ENCODE assay signal across 13 mouse cellular contexts in the genomic region with DNA sequence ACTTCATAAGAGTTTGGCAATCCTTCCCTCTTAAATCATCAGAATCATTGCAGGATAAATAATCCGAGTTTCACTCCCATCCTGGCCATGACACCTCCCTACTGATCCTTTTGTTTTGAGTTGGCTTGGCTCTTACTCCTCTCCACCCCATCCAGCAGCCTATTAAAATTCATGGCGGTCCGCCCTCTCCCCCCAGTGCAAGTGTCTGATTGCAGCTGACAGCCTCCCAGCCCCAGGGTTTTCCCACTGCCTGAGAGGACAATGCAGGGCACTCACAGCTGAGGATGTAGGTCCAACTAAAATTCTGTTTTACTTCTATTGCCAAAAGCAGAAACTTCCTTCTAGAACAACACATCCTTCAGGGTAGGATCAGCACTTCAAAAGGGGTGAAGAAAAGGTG.
DNase-seq lines count a peak whose midpoint lies in the region; ATAC-seq and TF ChIP-seq lines count a peak whose summit lies in the region.
"Had no signal": no experiment of that assay in that cellular context is flagged by ENCODE, and none has a peak within 500 bp of the region (broad histone marks: within the 10 kb centered on the region; RNA-seq: fewer than 3 reads in every experiment).

No protein-coding gene starts in this region.

- H3K9ac ChIP-seq in lung, embryonic 15.5 days, result no peak overlapping the region
- H3K9ac ChIP-seq in forebrain, embryonic 12.5 days, result no peak overlapping the region
- H3K9ac ChIP-seq in hindbrain, postnatal 0 days (replicated peaks; ENCODE audit: low read length), result no peak overlapping the region
- no peak overlapping the region for H3K9ac ChIP-seq in neural tube, embryonic 15.5 days (replicated peaks)
- H3K9ac ChIP-seq: embryonic facial prominence, embryonic 15.5 days had no signal

- peak; percentile 27; the same call in 1 of the 2 replicates for ATAC-seq in lung, embryonic 15.5 days (ENCODE audit: borderline replicate concordance, extremely low read depth, low FRiP score, low TSS enrichment)
- ATAC-seq in forebrain, embryonic 12.5 days (ENCODE audit: low FRiP score), result 0 out of 2 replicates have a peak, but pooled peaks have one; percentile 76
- peak; percentile 78 for ATAC-seq in hindbrain, postnatal 0 days
- ATAC-seq in neural tube, embryonic 15.5 days (ENCODE audit: low FRiP score), result 0 out of 2 replicates have a peak, but pooled peaks have one; percentile 44
- ATAC-seq: intestine, postnatal 0 days had no signal

- DNase-seq in lung, adult 2 months, result no peak
- peak; percentile 63 for DNase-seq in hindbrain, postnatal 0 days (ENCODE audit: low spot score)
- no peak for DNase-seq in thymus, postnatal 4 days
- DNase-seq in kidney, postnatal 10 days, result no peak
- DNase-seq in kidney, adult 11 months, result no peak
- DNase-seq: cerebellum, adult 9-10 months; gastrocnemius, adult 2 months had no signal

- H3K4me3 ChIP-seq in lung, embryonic 15.5 days, result no peak overlapping the region
- H3K4me3 ChIP-seq in lung, adult 2 months (replicated peaks; ENCODE audit: extremely low read depth, low read depth, low read length), result no peak overlapping the region
- no peak overlapping the region for H3K4me3 ChIP-seq in forebrain, embryonic 12.5 days (replicated peaks)
- H3K4me3 ChIP-seq in hindbrain, postnatal 0 days (ENCODE audit: low read length), result no peak overlapping the region
- no peak overlapping the region for H3K4me3 ChIP-seq in neural tube, embryonic 15.5 days (replicated peaks)
- H3K4me3 ChIP-seq: embryonic facial prominence, embryonic 15.5 days; gastrocnemius, adult 2 months; myocyte had no signal

- WGBS in lung, embryonic 15.5 days, result 61% methylated on average over 3 of the region's 3 CpGs
- WGBS in lung, adult 2 months, result 65% methylated on average over 3 of the region's 3 CpGs
- WGBS in forebrain, embryonic 12.5 days, result 29% methylated on average over 3 of the region's 3 CpGs
- 23% methylated on average over 3 of the region's 3 CpGs for WGBS in hindbrain, postnatal 0 days
- 15% methylated on average over 3 of the region's 3 CpGs for WGBS in neural tube, embryonic 15.5 days

- no peaks in the 10 kb centered on the region for H3K9me3 ChIP-seq in lung, embryonic 15.5 days
- H3K9me3 ChIP-seq in forebrain, embryonic 12.5 days, result no peaks in the 10 kb centered on the region
- no peaks in the 10 kb centered on the region for H3K9me3 ChIP-seq in hindbrain, postnatal 0 days (ENCODE audit: low read length)
- H3K9me3 ChIP-seq in neural tube, embryonic 15.5 days (replicated peaks), result no peaks in the 10 kb centered on the region
- H3K9me3 ChIP-seq: embryonic facial prominence, embryonic 15.5 days had no signal

- H3K4me1 ChIP-seq in lung, embryonic 15.5 days, result peaks cover 8% of the 10 kb centered on the region
- H3K4me1 ChIP-seq in lung, adult 2 months (ENCODE audit: control insufficient read depth, insufficient read depth, low read length), result no peaks in the 10 kb centered on the region
- H3K4me1 ChIP-seq in forebrain, embryonic 12.5 days, result peaks cover 43% of the 10 kb centered on the region
- peaks cover 20% of the 10 kb centered on the region for H3K4me1 ChIP-seq in hindbrain, postnatal 0 days (ENCODE audit: insufficient read depth, low read length)
- H3K4me1 ChIP-seq in neural tube, embryonic 15.5 days, result peaks cover 29% of the 10 kb centered on the region

- TF ChIP-seq POLR2A in lung, adult 2 months (IDR thresholded peaks at IDR 0.05; ENCODE audit: borderline replicate concordance, extremely low read depth, low read depth, low read length), result no peak

- TF ChIP-seq CTCF in lung, adult 2 months (IDR thresholded peaks at IDR 0.05; ENCODE audit: insufficient read depth, low read length), result no peak
- no peak for TF ChIP-seq CTCF in hindbrain, postnatal 0 days (IDR thresholded peaks at IDR 0.05; ENCODE audit: low read depth)

- H3K36me3 ChIP-seq in lung, embryonic 15.5 days, result no peaks in the 10 kb centered on the region
- H3K36me3 ChIP-seq in forebrain, embryonic 12.5 days (replicated peaks), result no peaks in the 10 kb centered on the region
- no peaks in the 10 kb centered on the region for H3K36me3 ChIP-seq in hindbrain, postnatal 0 days (ENCODE audit: insufficient read depth, low read length)
- H3K36me3 ChIP-seq in neural tube, embryonic 15.5 days, result no peaks in the 10 kb centered on the region
- H3K36me3 ChIP-seq: embryonic facial prominence, embryonic 15.5 days had no signal

- no peak overlapping the region for H3K4me2 ChIP-seq in lung, embryonic 15.5 days
- no peak overlapping the region for H3K4me2 ChIP-seq in forebrain, embryonic 12.5 days
- no peak overlapping the region for H3K4me2 ChIP-seq in hindbrain, postnatal 0 days (ENCODE audit: low read depth, low read length)
- H3K4me2 ChIP-seq in neural tube, embryonic 15.5 days, result no peak overlapping the region
- H3K4me2 ChIP-seq: embryonic facial prominence, embryonic 15.5 days had no signal

- no peaks in the 10 kb centered on the region for H3K27me3 ChIP-seq in lung, embryonic 15.5 days
- no peaks in the 10 kb centered on the region for H3K27me3 ChIP-seq in forebrain, embryonic 12.5 days
- no peaks in the 10 kb centered on the region for H3K27me3 ChIP-seq in hindbrain, postnatal 0 days (ENCODE audit: insufficient read depth, low read length)
- H3K27me3 ChIP-seq in neural tube, embryonic 15.5 days (replicated peaks), result no peaks in the 10 kb centered on the region
- H3K27me3 ChIP-seq: embryonic facial prominence, embryonic 15.5 days had no signal

- H3K27ac ChIP-seq in lung, embryonic 15.5 days, result no peak overlapping the region
- H3K27ac ChIP-seq in forebrain, embryonic 12.5 days, result peak overlapping the region; percentile 59
- peak overlapping the region; percentile 61; the same call in 1 of the 2 replicates for H3K27ac ChIP-seq in hindbrain, postnatal 0 days
- peak overlapping the region; percentile 51 for H3K27ac ChIP-seq in neural tube, embryonic 15.5 days (replicated peaks)
- H3K27ac ChIP-seq: embryonic facial prominence, embryonic 15.5 days; gastrocnemius, adult 2 months had no signal

Comparison
In these comparisons a context has a peak if more than half of its experiments do, and no peak if none do; other contexts are left out.
1. ATAC-seq: peak in every context shown above with its lines; median percentile 78 in hindbrain, postnatal 0 days; 76 in forebrain, embryonic 12.5 days; 44 in neural tube, embryonic 15.5 days; 27 in lung, embryonic 15.5 days.